Comparison of ENCODE assay signal across 9 mouse cellular contexts in genomic region chr1:58562455-58562854, GRCm38 (mm10). TPM values are rescaled to one million over a fixed set of nuclear protein-coding genes. Genes with fewer than 3 reads are reported as not detected.
A peak's percentile ranks its signal among the peaks of the same experiment; 100 is the strongest.
DNase-seq lines count a peak whose midpoint lies in the region; ATAC-seq and TF ChIP-seq lines count a peak whose summit lies in the region.
"Had no signal": no experiment of that assay in that cellular context is flagged by ENCODE, and none has a peak within 500 bp of the region (broad histone marks: within the 10 kb centered on the region; RNA-seq: fewer than 3 reads in every experiment).

No protein-coding gene starts in this region.

- no peaks in the 10 kb centered on the region for H3K27me3 ChIP-seq in forebrain, postnatal 0 days (ENCODE audit: insufficient read depth, low read length)
- H3K27me3 ChIP-seq in forebrain, embryonic 13.5 days = no peaks in the 10 kb centered on the region
- H3K27me3 ChIP-seq in cerebellum, adult 2 months (ENCODE audit: control insufficient read depth, insufficient read depth, low read length) = no peaks in the 10 kb centered on the region
- H3K27me3 ChIP-seq: neural tube, embryonic 12.5 days had no signal

- DNase-seq in forebrain, postnatal 0 days = peak; percentile 26
- peak; percentile 19 for DNase-seq in right cerebral cortex, adult 18-20 months
- no peak for DNase-seq in right cerebral cortex, postnatal 25 days
- DNase-seq in cerebellum, adult 2 months = peak; percentile 30 to 32
- DNase-seq in induced T-regulatory cell, adult 2 months (ENCODE audit: low read depth) = peak; percentile 79
- DNase-seq in thymus, postnatal 4 days = peak; percentile 79

- H3K4me2 ChIP-seq in forebrain, postnatal 0 days (ENCODE audit: low read depth) = no peak overlapping the region
- H3K4me2 ChIP-seq in forebrain, embryonic 13.5 days = no peak overlapping the region
- H3K4me2 ChIP-seq: neural tube, embryonic 12.5 days had no signal

- TF ChIP-seq CTCF in forebrain, postnatal 0 days (IDR thresholded peaks at IDR 0.05; ENCODE audit: low read depth) = peak; percentile 56
- peak; percentile 34; the same call in 1 of the 2 replicates for TF ChIP-seq CTCF in cerebellum, adult 2 months (IDR thresholded peaks at IDR 0.05; ENCODE audit: borderline replicate concordance, insufficient read depth, low read depth, low read length)

- H3K27ac ChIP-seq in forebrain, postnatal 0 days (ENCODE audit: low read depth, low read length) = no peak overlapping the region
- no peak overlapping the region for H3K27ac ChIP-seq in forebrain, embryonic 13.5 days
- no peak overlapping the region for H3K27ac ChIP-seq in cerebellum, adult 2 months (ENCODE audit: insufficient read depth, low read length)
- H3K27ac ChIP-seq: neural tube, embryonic 12.5 days had no signal

- no peak overlapping the region for H3K9ac ChIP-seq in forebrain, postnatal 0 days
- H3K9ac ChIP-seq in forebrain, embryonic 13.5 days = no peak overlapping the region
- H3K9ac ChIP-seq: neural tube, embryonic 12.5 days had no signal

- no peak overlapping the region for H3K4me3 ChIP-seq in forebrain, postnatal 0 days (ENCODE audit: low read depth, low read length)
- H3K4me3 ChIP-seq in forebrain, embryonic 13.5 days = no peak overlapping the region
- no peak overlapping the region for H3K4me3 ChIP-seq in cerebellum, adult 2 months (replicated peaks; ENCODE audit: insufficient read depth, low read depth, low read length)
- H3K4me3 ChIP-seq: neural tube, embryonic 12.5 days had no signal

- no peak for TF ChIP-seq POLR2A in cerebellum, adult 2 months (IDR thresholded peaks at IDR 0.05; ENCODE audit: borderline replicate concordance, insufficient read depth, low read length)

- H3K9me3 ChIP-seq in forebrain, postnatal 0 days (ENCODE audit: low read length) = no peaks in the 10 kb centered on the region
- H3K9me3 ChIP-seq in forebrain, embryonic 13.5 days (replicated peaks) = no peaks in the 10 kb centered on the region
- H3K9me3 ChIP-seq: neural tube, embryonic 12.5 days had no signal

- H3K4me1 ChIP-seq in forebrain, postnatal 0 days (ENCODE audit: insufficient read depth) = no peaks in the 10 kb centered on the region
- no peaks in the 10 kb centered on the region for H3K4me1 ChIP-seq in forebrain, embryonic 13.5 days
- no peaks in the 10 kb centered on the region for H3K4me1 ChIP-seq in cerebellum, adult 2 months (ENCODE audit: control insufficient read depth, insufficient read depth, low read length)
- H3K4me1 ChIP-seq: neural tube, embryonic 12.5 days had no signal

- 91% methylated on average over 1 of the region's 1 CpGs for WGBS in forebrain, postnatal 0 days
- 88% methylated on average over 1 of the region's 1 CpGs for WGBS in forebrain, embryonic 13.5 days
- 91% methylated on average over 1 of the region's 1 CpGs for WGBS in cerebellum, adult 2 months

- ATAC-seq in forebrain, postnatal 0 days = no peak
- no peak for ATAC-seq in forebrain, embryonic 13.5 days
- 0 out of 2 replicates have a peak, but pooled peaks have one; percentile 50 for ATAC-seq in monocyte, adult 5-6 weeks (replicated peaks; ENCODE audit: insufficient number of reproducible peaks, low FRiP score, low TSS enrichment, poor library complexity, severe bottlenecking)

- H3K36me3 ChIP-seq in forebrain, postnatal 0 days (ENCODE audit: insufficient read depth) = peaks cover 7% of the 10 kb centered on the region
- peaks cover 10% of the 10 kb centered on the region for H3K36me3 ChIP-seq in forebrain, embryonic 13.5 days (ENCODE audit: poor library complexity, severe bottlenecking)

RNA-seq across cellular contexts. Expression of gene Fam126b, which starts 23.7 kb away (rescaled TPM):
- total RNA-seq in forebrain, postnatal 0 days (2014; rRNA removed) = 19.3 and 25.4 TPM in 2 replicates
- polyA plus RNA-seq in forebrain, postnatal 0 days (2015; fragmentation: Nextera tagmentation; extraction: Ambion mirVana) = 5.4 and 12.5 TPM in 2 replicates
- 10.8 TPM in 2 replicates for polyA plus RNA-seq in forebrain, embryonic 13.5 days (2015; fragmentation: Nextera tagmentation; extraction: Ambion mirVana)
- 21.8 and 26.3 TPM in 2 replicates for polyA plus RNA-seq in cerebellum, adult 2 months (2012; rRNA removed)
- total RNA-seq in monocyte, adult 5-6 weeks (2017) = 11.6 to 17.6 TPM (median 14.9 TPM) in 3 replicates

RNA-seq across cellular contexts. Expression of gene Ndufb3, which starts 23.7 kb away (rescaled TPM):
- total RNA-seq in forebrain, postnatal 0 days (2014; rRNA removed) = 98.4 and 118 TPM in 2 replicates
- polyA plus RNA-seq in forebrain, postnatal 0 days (2015; fragmentation: Nextera tagmentation; extraction: Ambion mirVana) = 198 and 249 TPM in 2 replicates
- polyA plus RNA-seq in forebrain, embryonic 13.5 days (2015; fragmentation: Nextera tagmentation; extraction: Ambion mirVana) = 187 and 206 TPM in 2 replicates
- 242 and 268 TPM in 2 replicates for polyA plus RNA-seq in cerebellum, adult 2 months (2012; rRNA removed)
- 33.6 to 51.9 TPM (median 45.8 TPM) in 3 replicates for total RNA-seq in monocyte, adult 5-6 weeks (2017)

RNA-seq across cellular contexts. Expression of gene Orc2, which starts 57.5 kb away (rescaled TPM):
- 24.1 and 68.5 TPM in 2 replicates for total RNA-seq in forebrain, postnatal 0 days (2014; rRNA removed)
- polyA plus RNA-seq in forebrain, postnatal 0 days (2015; fragmentation: Nextera tagmentation; extraction: Ambion mirVana) = 17.0 and 21.6 TPM in 2 replicates
- 34.0 and 40.1 TPM in 2 replicates for polyA plus RNA-seq in forebrain, embryonic 13.5 days (2015; fragmentation: Nextera tagmentation; extraction: Ambion mirVana)
- polyA plus RNA-seq in cerebellum, adult 2 months (2012; rRNA removed) = 21.6 and 22.6 TPM in 2 replicates
- total RNA-seq in monocyte, adult 5-6 weeks (2017) = 15.9 to 29.6 TPM (median 23.3 TPM) in 3 replicates
